In the genomic region with DNA sequence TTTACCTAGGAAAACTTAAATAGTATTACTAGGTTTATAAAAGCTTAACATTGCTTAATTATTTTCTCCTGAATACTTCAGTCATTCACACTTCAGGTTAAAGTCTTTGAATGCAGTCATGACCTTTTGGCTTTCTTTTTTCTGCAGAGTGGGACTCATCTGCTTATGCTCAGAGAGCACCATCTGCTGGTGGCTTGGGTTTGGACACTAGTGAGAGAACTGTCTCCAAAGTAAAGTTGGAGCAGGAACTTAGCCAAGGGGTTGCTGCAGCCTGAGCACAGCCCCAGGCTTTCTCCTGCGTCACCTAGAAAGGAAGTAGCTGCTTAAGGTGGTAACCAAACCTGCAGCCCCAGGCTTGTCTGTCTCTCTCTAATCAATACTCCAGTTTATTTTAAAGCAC, we compare ENCODE assay signal across 8 mouse cellular contexts.
DNase-seq lines count a peak whose midpoint lies in the region; ATAC-seq lines count a peak whose summit lies in the region.

No protein-coding gene starts in this region.

- H3K9ac ChIP-seq in kidney, embryonic 16.5 days (replicated peaks; ENCODE audit: low read length), result no peak overlapping the region
- H3K9ac ChIP-seq in limb, embryonic 13.5 days, result no peak overlapping the region
- no peak overlapping the region for H3K9ac ChIP-seq in neural tube, embryonic 11.5 days (ENCODE audit: low read length)

- no peak overlapping the region for H3K27ac ChIP-seq in kidney, embryonic 16.5 days (ENCODE audit: low read length)
- H3K27ac ChIP-seq in limb, embryonic 13.5 days, result no peak overlapping the region
- H3K27ac ChIP-seq in neural tube, embryonic 11.5 days (ENCODE audit: low read depth, low read length), result no peak overlapping the region

- no peak overlapping the region for H3K4me2 ChIP-seq in kidney, embryonic 16.5 days (replicated peaks; ENCODE audit: low read depth, low read length)
- H3K4me2 ChIP-seq in limb, embryonic 13.5 days (replicated peaks), result no peak overlapping the region
- no peak overlapping the region for H3K4me2 ChIP-seq in neural tube, embryonic 11.5 days (ENCODE audit: low read depth)

- ATAC-seq in kidney, embryonic 16.5 days (ENCODE audit: low FRiP score, low TSS enrichment), result 0 out of 2 replicates have a peak, but pooled peaks have one; percentile 40
- ATAC-seq in limb, embryonic 13.5 days (ENCODE audit: low FRiP score, low read depth), result peak; percentile 57
- ATAC-seq in neural tube, embryonic 11.5 days (ENCODE audit: insufficient read depth, low FRiP score, low TSS enrichment), result no peak

- no peak overlapping the region for H3K4me3 ChIP-seq in kidney, embryonic 16.5 days (ENCODE audit: low read length)
- no peak overlapping the region for H3K4me3 ChIP-seq in limb, embryonic 13.5 days
- H3K4me3 ChIP-seq in neural tube, embryonic 11.5 days (ENCODE audit: low read depth, low read length), result no peak overlapping the region

- no peaks in the 10 kb centered on the region for H3K9me3 ChIP-seq in kidney, embryonic 16.5 days (ENCODE audit: low read length)
- H3K9me3 ChIP-seq in limb, embryonic 13.5 days, result no peaks in the 10 kb centered on the region
- H3K9me3 ChIP-seq in neural tube, embryonic 11.5 days (ENCODE audit: control insufficient read depth, low read length), result no peaks in the 10 kb centered on the region

- WGBS in kidney, embryonic 16.5 days, result 21% methylated on average over 1 of the region's 1 CpGs
- 12% methylated on average over 1 of the region's 1 CpGs for WGBS in limb, embryonic 13.5 days
- 44% methylated on average over 1 of the region's 1 CpGs for WGBS in neural tube, embryonic 11.5 days

- peak; percentile 59 to 61 for DNase-seq in urinary bladder, adult 18-20 months (ENCODE audit: low spot score in 2 of 2)
- no peak for DNase-seq in urinary bladder, adult 2 months (ENCODE audit: low spot score)
- peak; percentile 57 for DNase-seq in embryo, embryonic 9.5 days (ENCODE audit: extremely low spot score)
- peak; percentile 79 for DNase-seq in heart, adult 8-10 months (ENCODE audit: low spot score)
- DNase-seq in neural tube, embryonic 11.5 days (ENCODE audit: low spot score), result peak; percentile 71
- DNase-seq in thymus, postnatal 25 days, result peak; percentile 15

- peaks cover 45% of the 10 kb centered on the region for H3K4me1 ChIP-seq in kidney, embryonic 16.5 days (ENCODE audit: insufficient read depth, low read length)
- H3K4me1 ChIP-seq in limb, embryonic 13.5 days, result peaks cover 55% of the 10 kb centered on the region
- H3K4me1 ChIP-seq in neural tube, embryonic 11.5 days (ENCODE audit: control insufficient read depth, insufficient read depth, low read length), result peaks cover 7% of the 10 kb centered on the region; the same call in 1 of the 2 replicates

- H3K27me3 ChIP-seq in kidney, embryonic 16.5 days (ENCODE audit: insufficient read depth, low read length), result no peaks in the 10 kb centered on the region
- no peaks in the 10 kb centered on the region for H3K27me3 ChIP-seq in limb, embryonic 13.5 days
- H3K27me3 ChIP-seq in neural tube, embryonic 11.5 days (ENCODE audit: control insufficient read depth, insufficient read depth, low read length), result no peaks in the 10 kb centered on the region

- H3K36me3 ChIP-seq in kidney, embryonic 16.5 days (ENCODE audit: insufficient read depth, low read length), result no peaks in the 10 kb centered on the region
- no peaks in the 10 kb centered on the region for H3K36me3 ChIP-seq in limb, embryonic 13.5 days
- H3K36me3 ChIP-seq in neural tube, embryonic 11.5 days (ENCODE audit: control insufficient read depth, insufficient read depth, low read length), result no peaks in the 10 kb centered on the region; the same call in 1 of the 2 replicates
